Mouse (Mus musculus): ENCODE results near the gene Golga4. TPM values are rescaled to one million over a fixed set of nuclear protein-coding genes. Genes with fewer than 3 reads are reported as not detected.
A peak's percentile ranks its signal among the peaks of the same experiment; 100 is the strongest.
"Not testable (repeated sequence)": the region's sequence is repeated elsewhere in the genome, so short reads cannot be mapped to it uniquely, and the experiment has no call there.

Gene Golga4
- polyA plus RNA-seq, 1 experiment, result 302 TPM

DNA sequence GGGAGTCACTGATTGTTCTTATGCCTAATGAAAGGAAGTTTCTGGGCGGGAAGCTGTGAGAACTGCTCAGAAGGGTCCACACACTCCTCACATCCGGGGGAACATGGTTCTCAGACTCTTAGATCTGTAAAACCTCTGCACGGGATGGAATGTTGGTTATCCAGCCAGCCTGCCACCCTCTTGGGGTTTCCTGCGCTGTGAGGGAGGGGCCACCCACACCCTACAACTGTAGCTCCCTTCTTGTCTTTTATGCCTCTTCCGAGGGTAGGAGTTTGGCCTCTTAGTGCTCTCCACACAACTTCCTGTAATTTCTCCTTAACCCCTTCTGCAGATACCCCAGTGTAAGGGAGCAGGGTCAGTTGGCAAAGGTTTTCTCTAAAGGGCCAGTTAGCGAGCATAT lies 76.7 kb downstream of the Golga4 start:
- TF ChIP-seq CTCF (IDR thresholded peaks at IDR 0.05; ENCODE audit: insufficient read depth, low read depth, low read length) (no peak), POLR2A (IDR thresholded peaks at IDR 0.05; ENCODE audit: insufficient read depth, low read depth, low read length) (no peak)
- WGBS, result 73% methylated on average over 6 of the region's 6 CpGs
- Histone ChIP-seq H3K4me3 (ENCODE audit: insufficient read depth, low read depth, low read length) (no peak overlapping the region), H3K27ac (ENCODE audit: insufficient read depth, low read depth, low read length) (no peak overlapping the region), H3K4me1 (ENCODE audit: control insufficient read depth, insufficient read depth, low read length) (no peaks in the 10 kb centered on the region)

DNA sequence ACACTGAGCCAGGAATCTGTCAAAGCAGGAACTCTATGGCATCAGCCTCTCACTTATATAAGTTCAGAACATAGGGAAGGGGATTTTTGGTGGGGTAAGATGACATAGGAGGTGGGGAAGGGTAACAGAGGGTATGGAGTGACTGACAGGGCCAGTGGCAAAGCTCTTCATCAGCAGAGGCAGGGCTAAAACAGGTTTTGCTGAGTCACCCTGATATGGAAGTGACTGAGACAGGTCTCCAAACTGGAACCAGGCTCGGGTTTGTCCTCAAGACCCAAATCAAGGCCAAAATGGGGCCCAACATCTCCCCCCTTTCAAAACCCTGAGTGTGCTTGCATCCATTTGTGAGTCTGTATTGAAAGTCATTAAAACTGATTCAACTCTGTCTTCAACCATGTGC lies 78.8 kb downstream of the Golga4 start:
- no peak for TF ChIP-seq POLR2A (IDR thresholded peaks at IDR 0.05; ENCODE audit: insufficient read depth, low read depth, low read length)
- no peak for TF ChIP-seq CTCF (IDR thresholded peaks at IDR 0.05; ENCODE audit: insufficient read depth, low read depth, low read length)
- H3K27ac ChIP-seq (ENCODE audit: insufficient read depth, low read depth, low read length), result no peak overlapping the region
- WGBS, result 78% methylated on average over 1 of the region's 1 CpGs
- H3K4me3 ChIP-seq (ENCODE audit: insufficient read depth, low read depth, low read length), result no peak overlapping the region
- no peaks in the 10 kb centered on the region for H3K4me1 ChIP-seq (ENCODE audit: control insufficient read depth, insufficient read depth, low read length)

DNA sequence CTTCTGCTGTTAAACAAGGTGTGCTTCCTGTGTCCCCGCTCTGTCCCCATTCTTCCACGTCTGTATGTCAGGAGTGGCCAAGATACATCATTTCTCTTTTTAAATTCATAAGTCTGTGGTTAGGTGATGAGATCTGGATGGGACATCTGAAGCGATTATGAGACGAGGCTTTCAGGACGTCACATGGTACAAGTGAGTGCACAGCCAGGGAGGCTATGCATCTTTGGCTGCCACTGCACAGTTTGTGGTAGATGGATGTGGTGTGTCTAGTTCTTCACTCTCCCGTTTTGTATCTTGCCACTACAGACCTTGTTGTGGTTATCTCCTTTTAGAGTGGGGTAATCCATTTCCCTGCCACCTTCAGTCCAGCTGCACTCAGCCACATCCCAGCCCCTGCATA lies 79.9 kb downstream of the Golga4 start:
- WGBS, result 89% methylated on average over 6 of the region's 6 CpGs
- H3K27ac ChIP-seq (ENCODE audit: insufficient read depth, low read depth, low read length), result no peak overlapping the region
- no peak overlapping the region for H3K4me3 ChIP-seq (ENCODE audit: insufficient read depth, low read depth, low read length)
- no peak for TF ChIP-seq POLR2A (IDR thresholded peaks at IDR 0.05; ENCODE audit: insufficient read depth, low read depth, low read length)
- H3K4me1 ChIP-seq (ENCODE audit: control insufficient read depth, insufficient read depth, low read length), result no peaks in the 10 kb centered on the region

DNA sequence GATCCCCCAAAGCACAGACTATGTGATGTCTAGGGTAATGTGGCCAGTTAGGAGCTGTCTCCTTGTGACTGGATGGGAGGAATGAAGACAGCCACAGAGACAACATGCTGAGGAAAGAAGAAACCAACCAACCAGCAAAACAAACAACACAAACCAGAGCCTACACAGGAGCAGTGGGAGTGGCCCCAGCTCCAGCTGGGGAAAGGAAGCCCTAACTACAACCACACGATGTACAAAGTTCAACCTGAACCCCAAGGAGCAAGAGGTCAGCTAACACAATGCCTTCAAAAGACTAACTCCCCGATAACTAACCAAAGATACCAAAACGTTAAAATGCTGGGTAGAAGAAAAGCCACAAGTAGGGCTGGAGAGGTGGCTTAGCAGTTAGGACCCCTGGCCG lies 81.0 kb downstream of the Golga4 start:
- H3K4me3 ChIP-seq (ENCODE audit: insufficient read depth, low read depth, low read length), result no peak overlapping the region
- 85% methylated on average over 4 of the region's 4 CpGs for WGBS
- H3K4me1 ChIP-seq (ENCODE audit: control insufficient read depth, insufficient read depth, low read length), result no peaks in the 10 kb centered on the region
- H3K27ac ChIP-seq (ENCODE audit: insufficient read depth, low read depth, low read length), result no peak overlapping the region
- TF ChIP-seq POLR2A (IDR thresholded peaks at IDR 0.05; ENCODE audit: insufficient read depth, low read depth, low read length) (no peak), CTCF (IDR thresholded peaks at IDR 0.05; ENCODE audit: insufficient read depth, low read depth, low read length) (no peak)

DNA sequence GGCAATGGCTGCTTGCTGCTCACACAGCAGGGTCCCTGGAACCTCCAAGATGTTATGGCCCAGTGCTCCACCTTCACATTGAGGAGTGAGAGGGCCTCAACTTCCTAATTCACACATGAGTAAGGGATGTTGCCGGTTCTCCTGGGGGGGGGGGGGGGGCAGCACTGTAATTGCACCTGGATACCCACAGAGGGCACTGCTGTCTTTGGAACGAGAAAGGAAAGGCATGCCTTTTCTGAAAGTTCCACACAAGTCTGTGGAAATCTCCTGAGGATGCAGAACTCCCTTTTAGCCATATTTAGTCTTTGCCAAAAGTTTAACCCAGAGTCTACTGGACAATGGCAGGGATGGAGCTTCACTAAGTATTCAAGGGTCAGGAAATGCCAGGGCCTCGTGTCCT lies 83.2 kb downstream of the Golga4 start:
- peak; percentile 77 for TF ChIP-seq CTCF (IDR thresholded peaks at IDR 0.05; ENCODE audit: insufficient read depth, low read depth, low read length)
- TF ChIP-seq POLR2A (IDR thresholded peaks at IDR 0.05; ENCODE audit: insufficient read depth, low read depth, low read length), result no peak
- WGBS, result 19% methylated on average over 3 of the region's 3 CpGs
- no peak overlapping the region for H3K27ac ChIP-seq (ENCODE audit: insufficient read depth, low read depth, low read length)
- H3K4me3 ChIP-seq (ENCODE audit: insufficient read depth, low read depth, low read length), result no peak overlapping the region
- H3K4me1 ChIP-seq (ENCODE audit: control insufficient read depth, insufficient read depth, low read length), result no peaks in the 10 kb centered on the region

DNA sequence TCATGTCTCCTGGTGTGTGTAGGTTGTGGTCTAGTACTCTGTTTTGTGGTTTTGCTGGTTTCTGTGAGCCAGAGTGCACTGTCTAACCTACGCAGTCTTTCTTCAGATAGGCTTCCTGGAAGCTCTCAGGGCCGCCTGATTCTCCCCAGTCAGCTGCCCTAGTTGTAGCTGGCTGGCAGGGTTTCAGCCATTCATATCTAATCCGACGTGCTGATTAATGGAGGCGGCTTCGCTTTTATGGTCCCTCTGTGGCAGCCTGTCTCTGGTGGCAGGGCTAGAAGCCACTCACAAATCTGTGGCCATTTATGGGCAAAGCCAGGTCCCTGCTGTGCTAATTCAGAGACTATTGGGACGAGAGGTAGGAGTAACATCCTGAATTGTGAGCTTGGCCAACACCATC lies 84.2 kb downstream of the Golga4 start:
- H3K27ac ChIP-seq (ENCODE audit: insufficient read depth, low read depth, low read length), result no peak overlapping the region
- WGBS, result 45% methylated on average over 7 of the region's 7 CpGs
- TF ChIP-seq POLR2A (IDR thresholded peaks at IDR 0.05; ENCODE audit: insufficient read depth, low read depth, low read length) (no peak), CTCF (IDR thresholded peaks at IDR 0.05; ENCODE audit: insufficient read depth, low read depth, low read length) (no peak)
- no peak overlapping the region for H3K4me3 ChIP-seq (ENCODE audit: insufficient read depth, low read depth, low read length)
- H3K4me1 ChIP-seq (ENCODE audit: control insufficient read depth, insufficient read depth, low read length), result no peaks in the 10 kb centered on the region

DNA sequence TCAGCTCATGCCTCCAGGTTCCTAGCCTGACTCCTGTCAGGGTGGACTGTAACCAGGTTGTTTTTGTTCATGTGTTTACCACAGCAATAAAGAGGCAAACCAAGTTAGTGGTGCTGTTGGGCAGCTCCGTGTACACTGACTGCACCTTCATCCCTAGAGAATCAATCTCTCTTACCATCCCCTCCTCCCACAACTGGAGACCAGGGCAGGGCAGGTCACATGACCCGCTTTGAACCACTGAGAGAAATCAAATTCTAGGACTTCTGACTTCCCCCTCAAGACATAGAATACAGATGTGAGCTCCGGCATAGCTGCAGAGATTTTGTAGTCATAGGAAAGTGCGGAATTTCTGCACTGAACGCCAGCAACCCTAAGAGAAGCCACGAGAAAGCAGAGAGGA lies 85.6 kb downstream of the Golga4 start:
- 87% methylated on average over 6 of the region's 6 CpGs for WGBS
- Histone ChIP-seq H3K4me1 (ENCODE audit: control insufficient read depth, insufficient read depth, low read length) (no peaks in the 10 kb centered on the region), H3K4me3 (ENCODE audit: insufficient read depth, low read depth, low read length) (no peak overlapping the region), H3K27ac (ENCODE audit: insufficient read depth, low read depth, low read length) (no peak overlapping the region)
- TF ChIP-seq CTCF (IDR thresholded peaks at IDR 0.05; ENCODE audit: insufficient read depth, low read depth, low read length), result no peak
- no peak for TF ChIP-seq POLR2A (IDR thresholded peaks at IDR 0.05; ENCODE audit: insufficient read depth, low read depth, low read length)

DNA sequence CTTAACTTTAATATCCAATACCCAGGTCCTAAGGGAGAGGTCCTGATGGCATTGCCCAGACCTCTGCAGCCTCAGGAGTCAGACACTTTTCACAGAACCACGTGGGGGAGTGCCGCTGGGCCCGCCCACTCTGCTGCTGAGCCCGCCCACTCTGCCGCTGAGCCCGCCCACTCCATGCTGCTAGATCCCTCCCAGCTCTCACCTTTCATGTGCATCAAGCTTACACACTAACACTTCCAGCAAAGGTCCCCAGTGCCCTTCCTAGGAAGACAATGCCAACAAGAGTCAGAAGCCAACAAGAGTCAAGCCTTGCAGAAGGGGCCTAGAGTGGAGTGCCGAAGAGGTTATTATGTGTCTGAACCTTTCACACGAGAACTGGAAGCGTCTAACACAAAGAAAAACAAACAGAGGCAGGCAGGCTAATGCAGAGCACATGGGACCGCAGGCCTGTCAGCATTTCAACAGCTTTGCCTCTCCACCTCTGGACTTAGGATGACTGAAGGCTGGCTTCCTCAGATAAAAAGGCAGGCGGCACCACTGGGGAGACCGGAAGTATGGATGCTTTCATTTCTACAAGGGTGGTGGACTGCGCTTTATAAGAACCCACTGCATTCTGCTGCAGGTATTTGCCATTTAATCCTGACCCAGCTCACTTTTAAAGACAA lies 86.7 kb downstream of the Golga4 start:
- WGBS, result 69% methylated on average over 13 of the region's 13 CpGs
- Histone ChIP-seq H3K4me1 (ENCODE audit: control insufficient read depth, insufficient read depth, low read length) (no peaks in the 10 kb centered on the region), H3K27ac (ENCODE audit: insufficient read depth, low read depth, low read length) (no peak overlapping the region), H3K4me3 (ENCODE audit: insufficient read depth, low read depth, low read length) (no peak overlapping the region)
- TF ChIP-seq CTCF (IDR thresholded peaks at IDR 0.05; ENCODE audit: insufficient read depth, low read depth, low read length) (no peak), POLR2A (IDR thresholded peaks at IDR 0.05; ENCODE audit: insufficient read depth, low read depth, low read length) (no peak)

DNA sequence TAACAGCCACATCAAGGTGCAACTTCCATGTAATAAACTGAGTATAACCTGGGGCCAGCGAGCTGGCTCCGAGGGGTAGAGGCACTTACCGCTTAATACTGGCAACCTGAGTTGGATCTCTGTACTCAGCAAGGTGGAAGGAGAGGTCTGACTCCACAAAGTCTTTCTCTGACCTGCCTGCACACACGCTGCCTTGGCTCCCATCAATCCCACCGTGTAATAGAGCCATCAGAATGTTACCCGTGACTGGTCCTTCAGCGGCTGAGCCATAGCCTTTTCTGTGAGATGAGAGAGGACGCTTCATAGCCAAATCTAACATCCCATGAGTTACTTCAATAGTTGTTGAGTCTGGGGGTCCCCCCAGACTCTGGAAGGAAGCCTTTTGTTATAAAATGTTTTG lies 87.4 kb downstream of the Golga4 start:
- H3K4me3 ChIP-seq (ENCODE audit: insufficient read depth, low read depth, low read length), result no peak overlapping the region
- TF ChIP-seq POLR2A (IDR thresholded peaks at IDR 0.05; ENCODE audit: insufficient read depth, low read depth, low read length) (no peak), CTCF (IDR thresholded peaks at IDR 0.05; ENCODE audit: insufficient read depth, low read depth, low read length) (no peak)
- H3K27ac ChIP-seq (ENCODE audit: insufficient read depth, low read depth, low read length), result no peak overlapping the region
- no peaks in the 10 kb centered on the region for H3K4me1 ChIP-seq (ENCODE audit: control insufficient read depth, insufficient read depth, low read length)
- WGBS, result 88% methylated on average over 8 of the region's 8 CpGs

DNA sequence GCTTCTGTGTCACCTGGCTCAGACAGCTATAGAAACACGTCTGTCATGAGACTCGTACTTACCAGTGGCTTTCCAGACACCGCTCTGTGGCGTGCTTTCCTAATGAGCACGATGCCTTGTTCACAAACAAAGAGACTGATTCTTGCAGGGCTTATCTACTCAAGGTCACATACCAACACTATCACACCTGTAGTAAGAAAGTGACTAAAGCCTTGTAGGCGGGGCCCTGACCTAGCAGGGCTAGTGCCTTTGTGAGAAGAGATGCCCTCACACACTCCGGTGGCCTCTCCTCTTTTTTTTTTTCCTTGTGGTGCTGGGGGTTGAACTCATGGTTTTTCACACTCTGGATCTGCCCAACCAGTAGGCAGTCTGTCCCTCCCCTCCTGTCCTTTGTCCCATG lies 90.7 kb downstream of the Golga4 start:
- 93% methylated on average over 7 of the region's 7 CpGs for WGBS
- Histone ChIP-seq H3K27ac (ENCODE audit: insufficient read depth, low read depth, low read length) (no peak overlapping the region), H3K4me3 (ENCODE audit: insufficient read depth, low read depth, low read length) (no peak overlapping the region), H3K4me1 (ENCODE audit: control insufficient read depth, insufficient read depth, low read length) (no peaks in the 10 kb centered on the region)
- TF ChIP-seq CTCF (IDR thresholded peaks at IDR 0.05; ENCODE audit: insufficient read depth, low read depth, low read length) (no peak), POLR2A (IDR thresholded peaks at IDR 0.05; ENCODE audit: insufficient read depth, low read depth, low read length) (no peak)

DNA sequence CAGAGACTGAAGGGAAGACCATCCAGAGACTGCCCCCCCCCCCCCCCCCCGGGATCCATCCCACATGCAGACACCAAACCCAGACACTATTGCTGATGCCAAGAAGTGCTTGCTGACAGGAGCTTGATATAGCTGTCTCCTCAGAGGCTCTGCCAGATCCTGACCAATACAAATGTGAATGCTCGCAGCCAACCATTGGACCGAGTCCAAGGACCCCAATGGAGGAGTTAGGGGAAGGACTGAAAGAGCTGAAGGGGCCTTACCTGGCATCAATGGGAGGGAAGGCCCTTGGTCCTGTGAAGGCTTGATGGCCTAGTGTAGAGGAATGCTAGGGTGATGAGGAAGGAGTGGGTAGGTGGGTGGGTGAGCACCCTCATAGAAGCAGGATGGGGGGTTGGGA lies 94.3 kb downstream of the Golga4 start:
- not testable (repeated sequence) for H3K27ac ChIP-seq (ENCODE audit: insufficient read depth, low read depth, low read length); H3K4me1 ChIP-seq (ENCODE audit: control insufficient read depth, insufficient read depth, low read length)
- WGBS, result 72% methylated on average over 3 of the region's 3 CpGs

More for the DNA sequence above, 94.3 kb downstream of the Golga4 start:
- H3K4me3 ChIP-seq (ENCODE audit: insufficient read depth, low read depth, low read length), result not testable (repeated sequence)

Measured in olfactory bulb, adult 2 months (tissue).